Comparison of ENCODE assay signal across 8 mouse cellular contexts in genomic region chr10:59958458-59958857, GRCm38 (mm10). TPM values are rescaled to one million over a fixed set of nuclear protein-coding genes. Genes with fewer than 3 reads are reported as not detected.
A peak's percentile ranks its signal among the peaks of the same experiment; 100 is the strongest.
DNase-seq lines count a peak whose midpoint lies in the region; ATAC-seq and TF ChIP-seq lines count a peak whose summit lies in the region.

No protein-coding gene starts in this region.

- no peaks in the 10 kb centered on the region for H3K27me3 ChIP-seq in cerebellum, adult 2 months (ENCODE audit: control insufficient read depth, insufficient read depth, low read length)

- ATAC-seq in megakaryocyte progenitor cell, adult 5-6 weeks (replicated peaks; ENCODE audit: poor library complexity), result peak; percentile 44

- no peaks in the 10 kb centered on the region for H3K4me1 ChIP-seq in cerebellum, adult 2 months (ENCODE audit: control insufficient read depth, insufficient read depth, low read length)

- peak overlapping the region; percentile 65; the same call in 1 of the 2 replicates for H3K27ac ChIP-seq in cerebellum, adult 2 months (ENCODE audit: insufficient read depth, low read length)

- DNase-seq in cerebellum, adult 2 months, result no peak
- DNase-seq in cerebellum, postnatal 25 days, result no peak
- DNase-seq in retina, postnatal 1 day, result peak; percentile 47
- DNase-seq in retina, embryonic 14.5 days (ENCODE audit: low spot score), result no peak
- DNase-seq in thymus, postnatal 4 days, result peak; percentile 67
- DNase-seq in ovary, adult 18-20 months (ENCODE audit: low spot score), result no peak
- DNase-seq in urinary bladder, postnatal 4 days (ENCODE audit: low spot score in 2 of 2), result no peak

- 71% methylated on average over 5 of the region's 5 CpGs for WGBS in cerebellum, adult 2 months

- TF ChIP-seq POLR2A in cerebellum, adult 2 months (IDR thresholded peaks at IDR 0.05; ENCODE audit: borderline replicate concordance, insufficient read depth, low read length), result no peak

- no peak overlapping the region for H3K4me3 ChIP-seq in cerebellum, adult 2 months (replicated peaks; ENCODE audit: insufficient read depth, low read depth, low read length)

- TF ChIP-seq CTCF in cerebellum, adult 2 months (IDR thresholded peaks at IDR 0.05; ENCODE audit: borderline replicate concordance, insufficient read depth, low read depth, low read length), result no peak

RNA-seq across cellular contexts. Expression of gene Ddit4, which starts 6.8 kb away (rescaled TPM):
- polyA plus RNA-seq in cerebellum, adult 2 months (2012; rRNA removed), result 48.3 and 53.9 TPM in 2 replicates
- total RNA-seq in megakaryocyte progenitor cell, adult 5-6 weeks (2015), result 0.37 and 2.4 TPM in 2 replicates
- 0.41 and 0.42 TPM in 2 replicates for total RNA-seq in megakaryocyte progenitor cell, adult 5-6 weeks (2017)

RNA-seq across cellular contexts. Expression of gene Ascc1, which starts 44.1 kb away (rescaled TPM):
- polyA plus RNA-seq in cerebellum, adult 2 months (2012; rRNA removed), result 25.4 and 28.8 TPM in 2 replicates
- 38.3 and 38.9 TPM in 2 replicates for total RNA-seq in megakaryocyte progenitor cell, adult 5-6 weeks (2015)
- 27.8 and 33.2 TPM in 2 replicates for total RNA-seq in megakaryocyte progenitor cell, adult 5-6 weeks (2017)

RNA-seq across cellular contexts. Expression of gene Anapc16, which starts 44.5 kb away (rescaled TPM):
- polyA plus RNA-seq in cerebellum, adult 2 months (2012; rRNA removed), result 93.2 and 95.5 TPM in 2 replicates
- total RNA-seq in megakaryocyte progenitor cell, adult 5-6 weeks (2015), result 54.5 and 55.9 TPM in 2 replicates
- 32.6 and 35.1 TPM in 2 replicates for total RNA-seq in megakaryocyte progenitor cell, adult 5-6 weeks (2017)

Comparison
In these comparisons a context has a peak if more than half of its experiments do, and no peak if none do; other contexts are left out.
1. DNase-seq: peak in retina, postnatal 1 day (single experiment) and thymus, postnatal 4 days (single experiment); none in cerebellum, adult 2 months (0 of 2), cerebellum, postnatal 25 days (0 of 2), retina, embryonic 14.5 days (single experiment), ovary, adult 18-20 months (single experiment) and urinary bladder, postnatal 4 days (0 of 2).